8 mouse cellular contexts compared by ENCODE assay signal in genomic region chr19:24173608-24174523, GRCm38 (mm10). TPM values are rescaled to one million over a fixed set of nuclear protein-coding genes. Genes with fewer than 3 reads are reported as not detected.
DNase-seq lines count a peak whose midpoint lies in the region; ATAC-seq and TF ChIP-seq lines count a peak whose summit lies in the region.

No protein-coding gene starts in this region.

- peaks cover 1% of the 10 kb centered on the region; the same call in 1 of the 2 replicates for H3K79me2 ChIP-seq in MEL (ENCODE audit: control insufficient read depth, insufficient read depth, low read length, poor library complexity)

- WGBS in hindbrain, embryonic 10.5 days, result under 1% methylated on average over 103 of the region's 103 CpGs
- under 1% methylated on average over 84 of the region's 103 CpGs for WGBS in lung, embryonic 16.5 days

- H3K9me3 ChIP-seq in MEL (replicated peaks; ENCODE audit: insufficient read depth, low read length), result no peaks in the 10 kb centered on the region
- no peaks in the 10 kb centered on the region for H3K9me3 ChIP-seq in hindbrain, embryonic 10.5 days
- H3K9me3 ChIP-seq in lung, embryonic 16.5 days (ENCODE audit: control insufficient read depth, low read length), result no peaks in the 10 kb centered on the region

- peak overlapping the region; percentile 81 for H3K9ac ChIP-seq in MEL (ENCODE audit: control insufficient read depth, low read depth, low read length, poor library complexity, severe bottlenecking)
- H3K9ac ChIP-seq in lung, embryonic 16.5 days (ENCODE audit: low read length), result peak overlapping the region; percentile 79

- DNase-seq in MEL (ENCODE audit: low read depth, low spot score), result peak; percentile 88
- peak; percentile 97 to 99 for DNase-seq in cerebellum, adult 18-20 months
- peak; percentile 94 for DNase-seq in hindbrain, embryonic 10.5 days (ENCODE audit: low spot score)
- DNase-seq in layer of hippocampus, adult 9-11 months, result peak; percentile 92
- DNase-seq in ovary, postnatal 10 days (ENCODE audit: low spot score), result peak; percentile 81
- DNase-seq in thymus, postnatal 0 days (ENCODE audit: low spot score), result peak; percentile 58

- peak overlapping the region; percentile 21 for H3K27ac ChIP-seq in MEL (ENCODE audit: control insufficient read depth, low read depth, low read length)
- H3K27ac ChIP-seq in hindbrain, embryonic 10.5 days, result peak overlapping the region; percentile 97
- H3K27ac ChIP-seq in lung, embryonic 16.5 days (ENCODE audit: low read length), result peak overlapping the region; percentile 64

- H3K4me1 ChIP-seq in MEL (ENCODE audit: control insufficient read depth in 1 of 2, insufficient read depth in 2 of 2, low read length in 2 of 2), result peaks cover 0 to 4% of the 10 kb centered on the region in 2 experiments; a peak in 2 of 4 replicates
- peaks cover 39% of the 10 kb centered on the region for H3K4me1 ChIP-seq in hindbrain, embryonic 10.5 days (replicated peaks)
- H3K4me1 ChIP-seq in lung, embryonic 16.5 days (replicated peaks; ENCODE audit: control insufficient read depth, insufficient read depth, low read length), result peaks cover 12% of the 10 kb centered on the region; the same call in 1 of the 2 replicates

- no peaks in the 10 kb centered on the region; a peak in 1 of 4 replicates for H3K27me3 ChIP-seq in MEL (ENCODE audit: control insufficient read depth in 1 of 2, insufficient read depth in 2 of 2, low read length in 2 of 2)
- H3K27me3 ChIP-seq in hindbrain, embryonic 10.5 days (ENCODE audit: insufficient read depth, poor library complexity, severe bottlenecking), result peaks cover 5% of the 10 kb centered on the region; the same call in 1 of the 2 replicates
- no peaks in the 10 kb centered on the region for H3K27me3 ChIP-seq in lung, embryonic 16.5 days (ENCODE audit: control insufficient read depth, insufficient read depth, low read depth, low read length)

- TF ChIP-seq CTCF in MEL (IDR thresholded peaks at IDR 0.05 in 2 of 3, conservative IDR thresholded peaks at IDR 0.05 in 1 of 3; ENCODE audit: control insufficient read depth in 1 of 3, insufficient read depth in 1 of 3, low read depth in 2 of 3, low read length in 3 of 3, poor library complexity in 1 of 3, severe bottlenecking in 1 of 3), result no peak

- TF ChIP-seq RAD21 in MEL (IDR thresholded peaks at IDR 0.05; ENCODE audit: low read depth, low read length), result no peak

- H3K4me2 ChIP-seq in lung, embryonic 16.5 days (ENCODE audit: low read depth, low read length), result peak overlapping the region; percentile 79

- peak overlapping the region; percentile 78 to 81 for H3K4me3 ChIP-seq in MEL (ENCODE audit: control insufficient read depth in 1 of 2, insufficient read depth in 1 of 2, low read depth in 2 of 2, low read length in 2 of 2)
- peak overlapping the region; percentile 88 for H3K4me3 ChIP-seq in hindbrain, embryonic 10.5 days
- H3K4me3 ChIP-seq in lung, embryonic 16.5 days (ENCODE audit: low read length), result peak overlapping the region; percentile 72

- TF ChIP-seq EP300 in MEL (IDR thresholded peaks at IDR 0.05; ENCODE audit: low read depth in 1 of 2, low read length in 2 of 2), result no peak

- TF ChIP-seq POLR2A in MEL (IDR thresholded peaks at IDR 0.05; ENCODE audit: control insufficient read depth in 1 of 2, insufficient read depth in 1 of 2, low read depth in 1 of 2, low read length in 2 of 2, poor library complexity in 1 of 2), result peak in 1 of 2 experiments; percentile 54; a peak in 2 of 4 replicates

- no peaks in the 10 kb centered on the region for H3K36me3 ChIP-seq in MEL (ENCODE audit: control insufficient read depth in 1 of 2, insufficient read depth in 2 of 2, low read length in 2 of 2)
- H3K36me3 ChIP-seq in hindbrain, embryonic 10.5 days, result no peaks in the 10 kb centered on the region
- H3K36me3 ChIP-seq in lung, embryonic 16.5 days (ENCODE audit: control insufficient read depth, insufficient read depth, low read length), result no peaks in the 10 kb centered on the region

- ATAC-seq in frontal cortex, adult (ENCODE audit: low TSS enrichment), result peak; percentile 94
- ATAC-seq in lung, embryonic 16.5 days (ENCODE audit: low read depth), result peak; percentile 96

TF ChIP-seq in MEL, 35 proteins besides CTCF, POLR2A, EP300 and RAD21:
- TF ChIP-seq UBTF (IDR thresholded peaks at IDR 0.05; ENCODE audit: borderline replicate concordance, insufficient read depth, low read depth, low read length) (peak; percentile 99), ZKSCAN1 (IDR thresholded peaks at IDR 0.05; ENCODE audit: low read depth, low read length) (no peak), CHD1 (IDR thresholded peaks at IDR 0.05; ENCODE audit: low read depth, low read length) (peak; percentile 95; the same call in 1 of the 2 replicates), ZC3H11A (IDR thresholded peaks at IDR 0.05; ENCODE audit: low read depth, low read length) (no peak), BHLHE40 (IDR thresholded peaks at IDR 0.05; ENCODE audit: borderline replicate concordance, low read depth, low read length) (no peak), MXI1 (IDR thresholded peaks at IDR 0.05; ENCODE audit: low read depth, low read length) (no peak), TAL1 (IDR thresholded peaks at IDR 0.05; ENCODE audit: low read length) (no peak), CHD2 (IDR thresholded peaks at IDR 0.05; ENCODE audit: low read length) (no peak), USF2 (IDR thresholded peaks at IDR 0.05; ENCODE audit: borderline replicate concordance in 1 of 2, insufficient read depth in 1 of 2, low read depth in 1 of 2, low read length in 2 of 2) (no peak)

RNA-seq across cellular contexts. Expression of gene Tjp2, which starts 51.0 kb away (rescaled TPM):
- total RNA-seq in MEL (2012; rRNA removed), result 3.0 and 3.6 TPM in 2 replicates
- polyA plus RNA-seq in MEL (2012; ENCODE audit: insufficient read depth in 1 of 2, insufficient read length in 2 of 2, low read depth in 1 of 2, low replicate concordance in 2 of 2, missing spikeins in 1 of 2), result 1 to 10 TPM in 1 of 2 experiments, not detected in 1; 8.3 TPM
- polyA plus RNA-seq in hindbrain, embryonic 10.5 days (2016; fragmentation: Nextera tagmentation; extraction: Ambion mirVana), result 26.7 and 30.0 TPM in 2 replicates
- 34.6 and 36.6 TPM in 2 replicates for polyA plus RNA-seq in lung, embryonic 16.5 days (2015; fragmentation: Nextera tagmentation; extraction: Ambion mirVana)
- polyA plus RNA-seq in thymus, postnatal 0 days (2015; fragmentation: Nextera tagmentation; extraction: Ambion mirVana), result 9.4 and 9.5 TPM in 2 replicates

Comparison
In these comparisons a context has a peak if more than half of its experiments do, and no peak if none do; other contexts are left out.
1. Peak in every context shown above with its lines: DNase-seq, ATAC-seq, H3K4me3 ChIP-seq and H3K27ac ChIP-seq.
2. H3K27ac ChIP-seq: peak in every context shown above with its lines; median percentile 97 in hindbrain, embryonic 10.5 days; 64 in lung, embryonic 16.5 days; 21 in MEL.